Mouse (Mus musculus): ENCODE data around the gene Opcml. TPM values are rescaled to one million over a fixed set of nuclear protein-coding genes. Genes with fewer than 3 reads are reported as not detected.

Gene Opcml
- polyA plus RNA-seq, 1 experiment, result 43.6 TPM

GRCm38 (mm10) chr9:28731811-28732602 is 941.4 kb downstream of the Opcml start:
- Histone ChIP-seq H3K4me3 (replicated peaks; ENCODE audit: insufficient read depth, low read depth, low read length) (no peak overlapping the region), H3K4me1 (ENCODE audit: control insufficient read depth, insufficient read depth, low read length) (0 out of 2 replicates have a peak, but pooled peaks cover 4% of the 10 kb centered on the region), H3K27ac (ENCODE audit: insufficient read depth, low read length) (no peak overlapping the region), H3K27me3 (ENCODE audit: control insufficient read depth, insufficient read depth, low read length) (no peaks in the 10 kb centered on the region)
- peak; percentile 59 to 71 for DNase-seq
- WGBS, result 48% methylated on average over 10 of the region's 10 CpGs
- TF ChIP-seq CTCF (IDR thresholded peaks at IDR 0.05; ENCODE audit: borderline replicate concordance, insufficient read depth, low read depth, low read length), result no peak
- TF ChIP-seq POLR2A (IDR thresholded peaks at IDR 0.05; ENCODE audit: borderline replicate concordance, insufficient read depth, low read length), result no peak

- 92% methylated on average over 2 of the region's 2 CpGs for WGBS
- no peak overlapping the region for H3K27ac ChIP-seq (ENCODE audit: insufficient read depth, low read length)
- H3K4me3 ChIP-seq (replicated peaks; ENCODE audit: insufficient read depth, low read depth, low read length), result no peak overlapping the region
- TF ChIP-seq POLR2A (IDR thresholded peaks at IDR 0.05; ENCODE audit: borderline replicate concordance, insufficient read depth, low read length), result no peak
- no peak for TF ChIP-seq CTCF (IDR thresholded peaks at IDR 0.05; ENCODE audit: borderline replicate concordance, insufficient read depth, low read depth, low read length)
- DNase-seq, result no peak
- no peaks in the 10 kb centered on the region for H3K27me3 ChIP-seq (ENCODE audit: control insufficient read depth, insufficient read depth, low read length)
- peaks cover 15% of the 10 kb centered on the region; the same call in 1 of the 2 replicates for H3K4me1 ChIP-seq (ENCODE audit: control insufficient read depth, insufficient read depth, low read length)
These were observed 947.4 kb downstream of the Opcml start for GRCm38 (mm10) chr9:28737955-28738354.

DNA sequence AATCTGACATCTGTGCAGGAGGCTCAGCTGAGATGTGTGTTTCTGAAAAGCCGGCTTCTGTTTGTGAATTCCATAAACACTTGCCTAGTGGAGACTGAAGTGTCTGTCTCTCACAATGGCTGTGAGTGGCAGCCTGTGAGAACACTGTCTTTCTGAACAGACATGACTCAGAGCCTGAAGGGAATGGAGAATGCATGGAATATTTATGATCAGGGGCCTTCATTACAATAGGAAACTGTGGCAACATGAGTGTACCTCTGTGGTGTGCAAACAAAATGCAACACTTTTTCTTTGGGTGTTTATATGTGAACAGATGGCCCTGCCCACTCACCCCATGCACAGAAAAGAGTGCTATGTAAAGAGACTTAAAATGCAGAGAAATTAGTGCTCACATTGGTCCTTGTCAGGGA is 947.9 kb downstream of the Opcml start:
- Histone ChIP-seq H3K27ac (ENCODE audit: insufficient read depth, low read length) (no peak overlapping the region), H3K27me3 (ENCODE audit: control insufficient read depth, insufficient read depth, low read length) (no peaks in the 10 kb centered on the region), H3K4me1 (ENCODE audit: control insufficient read depth, insufficient read depth, low read length) (peaks cover 15% of the 10 kb centered on the region; the same call in 1 of the 2 replicates), H3K4me3 (replicated peaks; ENCODE audit: insufficient read depth, low read depth, low read length) (no peak overlapping the region)
- TF ChIP-seq POLR2A (IDR thresholded peaks at IDR 0.05; ENCODE audit: borderline replicate concordance, insufficient read depth, low read length) (no peak), CTCF (IDR thresholded peaks at IDR 0.05; ENCODE audit: borderline replicate concordance, insufficient read depth, low read depth, low read length) (no peak)
- 5% methylated on average over 1 of the region's 1 CpGs for WGBS
- peak; percentile 27 to 37 for DNase-seq

DNA sequence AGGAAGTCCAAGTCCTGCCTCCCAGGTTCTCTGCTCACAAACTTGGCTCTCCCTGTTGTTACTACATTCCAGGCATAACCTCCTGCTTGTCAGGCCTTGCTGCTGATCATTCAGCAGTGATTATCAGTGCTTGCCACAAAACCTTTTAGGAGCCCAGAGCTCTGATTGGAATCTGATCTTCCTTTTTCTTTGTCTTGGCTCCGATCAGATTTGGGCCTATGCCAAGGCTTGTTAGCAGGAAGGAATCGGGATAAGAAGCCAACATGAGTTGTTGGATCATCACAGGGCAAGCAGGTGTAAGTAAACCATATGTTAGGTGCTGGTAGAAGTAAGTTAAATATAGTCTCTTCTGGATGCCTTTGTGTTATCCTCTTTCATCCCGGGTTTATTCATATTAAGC is 954.2 kb downstream of the Opcml start:
- H3K4me1 ChIP-seq (ENCODE audit: control insufficient read depth, insufficient read depth, low read length), result peaks cover 8% of the 10 kb centered on the region; the same call in 1 of the 2 replicates
- WGBS, result 8% methylated on average over 3 of the region's 3 CpGs

DNA sequence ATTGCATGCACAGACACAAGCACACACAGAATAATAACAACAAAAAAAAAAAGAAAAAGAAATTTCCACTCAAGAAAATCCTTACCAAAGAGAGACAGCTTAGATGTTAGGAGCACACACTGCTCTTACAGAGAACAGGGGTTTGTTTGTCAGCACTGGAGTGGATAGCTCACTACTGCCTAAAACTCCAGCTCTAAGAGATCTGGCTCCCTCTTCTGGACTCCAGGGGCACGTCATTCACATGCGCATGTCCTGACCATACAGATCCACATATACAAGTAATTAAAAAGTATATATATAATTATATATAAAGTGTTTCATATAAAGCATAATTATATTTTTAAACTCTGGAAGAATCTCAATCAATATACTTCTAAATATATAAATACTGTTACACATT is 958.3 kb downstream of the Opcml start:
- Histone ChIP-seq H3K4me1 (ENCODE audit: control insufficient read depth, insufficient read depth, low read length) (peaks cover 8% of the 10 kb centered on the region; the same call in 1 of the 2 replicates), H3K27me3 (ENCODE audit: control insufficient read depth, insufficient read depth, low read length) (no peaks in the 10 kb centered on the region), H3K4me3 (replicated peaks; ENCODE audit: insufficient read depth, low read depth, low read length) (no peak overlapping the region), H3K27ac (ENCODE audit: insufficient read depth, low read length) (no peak overlapping the region)
- peak; percentile 56; the same call in 1 of the 2 replicates for TF ChIP-seq CTCF (IDR thresholded peaks at IDR 0.05; ENCODE audit: borderline replicate concordance, insufficient read depth, low read depth, low read length)
- TF ChIP-seq POLR2A (IDR thresholded peaks at IDR 0.05; ENCODE audit: borderline replicate concordance, insufficient read depth, low read length), result no peak
- DNase-seq, result peak; percentile 36 to 44
- WGBS, result 94% methylated on average over 2 of the region's 2 CpGs

More for the DNA sequence above, 954.2 kb downstream of the Opcml start:
- Histone ChIP-seq H3K27me3 (ENCODE audit: control insufficient read depth, insufficient read depth, low read length) (no peaks in the 10 kb centered on the region), H3K4me3 (replicated peaks; ENCODE audit: insufficient read depth, low read depth, low read length) (no peak overlapping the region), H3K27ac (ENCODE audit: insufficient read depth, low read length) (no peak overlapping the region)
- peak; percentile 58 to 79 for DNase-seq
- TF ChIP-seq POLR2A (IDR thresholded peaks at IDR 0.05; ENCODE audit: borderline replicate concordance, insufficient read depth, low read length), result no peak
- TF ChIP-seq CTCF (IDR thresholded peaks at IDR 0.05; ENCODE audit: borderline replicate concordance, insufficient read depth, low read depth, low read length), result no peak

- no peaks in the 10 kb centered on the region for H3K27me3 ChIP-seq (ENCODE audit: control insufficient read depth, insufficient read depth, low read length)
- H3K27ac ChIP-seq (ENCODE audit: insufficient read depth, low read length), result no peak overlapping the region
- no peak overlapping the region for H3K4me3 ChIP-seq (replicated peaks; ENCODE audit: insufficient read depth, low read depth, low read length)
- WGBS, result 38% methylated on average over 5 of the region's 5 CpGs
- peak in 1 of 2 experiments; percentile 57 for DNase-seq
- TF ChIP-seq POLR2A (IDR thresholded peaks at IDR 0.05; ENCODE audit: borderline replicate concordance, insufficient read depth, low read length) (no peak), CTCF (IDR thresholded peaks at IDR 0.05; ENCODE audit: borderline replicate concordance, insufficient read depth, low read depth, low read length) (no peak)
- no peaks in the 10 kb centered on the region for H3K4me1 ChIP-seq (ENCODE audit: control insufficient read depth, insufficient read depth, low read length)
These were observed 962.3 kb downstream of the Opcml start for GRCm38 (mm10) chr9:28752908-28753307.

DNA sequence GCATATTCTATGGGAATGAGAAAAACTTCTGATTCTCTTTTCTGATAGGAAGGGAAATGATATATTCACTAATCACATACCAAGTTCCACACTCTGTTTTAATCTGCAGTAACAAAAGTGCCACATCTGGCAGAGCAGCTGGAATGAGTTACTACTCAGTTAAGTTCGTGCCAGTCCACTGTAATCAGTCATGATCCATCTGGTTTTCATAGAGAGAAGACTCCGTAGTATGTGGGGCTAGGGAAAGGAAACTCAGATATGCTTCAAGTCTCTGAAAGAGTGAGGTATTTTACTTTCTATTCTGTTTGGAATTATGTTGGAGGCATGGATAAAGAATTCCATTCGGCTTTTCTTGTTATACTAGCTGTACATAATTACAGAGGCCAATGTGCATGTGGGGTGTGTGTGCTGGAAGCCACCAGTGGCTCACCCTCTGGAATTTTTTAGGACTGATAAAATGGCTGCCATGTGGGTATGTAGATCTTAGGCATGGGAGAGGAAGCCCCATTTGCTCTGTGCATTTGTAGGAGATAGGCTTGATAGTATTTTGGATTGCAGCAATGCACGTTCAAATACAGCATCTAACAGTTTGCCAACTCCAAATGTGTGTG is 966.4 kb downstream of the Opcml start:
- Histone ChIP-seq H3K27ac (ENCODE audit: insufficient read depth, low read length) (no peak overlapping the region), H3K4me3 (replicated peaks; ENCODE audit: insufficient read depth, low read depth, low read length) (no peak overlapping the region), H3K4me1 (ENCODE audit: control insufficient read depth, insufficient read depth, low read length) (no peaks in the 10 kb centered on the region), H3K27me3 (ENCODE audit: control insufficient read depth, insufficient read depth, low read length) (no peaks in the 10 kb centered on the region)
- 85% methylated on average over 4 of the region's 4 CpGs for WGBS
- no peak for DNase-seq
- TF ChIP-seq CTCF (IDR thresholded peaks at IDR 0.05; ENCODE audit: borderline replicate concordance, insufficient read depth, low read depth, low read length) (no peak), POLR2A (IDR thresholded peaks at IDR 0.05; ENCODE audit: borderline replicate concordance, insufficient read depth, low read length) (no peak)

Data from cerebellum, adult 2 months (tissue).